Mouse (Mus musculus): ENCODE data around the gene Plxna2.

- no peak for TF ChIP-seq POLR2A (IDR thresholded peaks at IDR 0.05; ENCODE audit: extremely low read depth, insufficient read depth, low read length)
- TF ChIP-seq CTCF (IDR thresholded peaks at IDR 0.05; ENCODE audit: extremely low read depth, insufficient read depth, low read length): no peak
Observed at GRCm38 (mm10) chr1:194626109-194626508, 8.1 kb downstream of the Plxna2 start.

Data from cortical plate, adult 2 months (tissue).